Mouse (Mus musculus): Measurements from ENCODE around the gene Pkib. TPM values are rescaled to one million over a fixed set of nuclear protein-coding genes. Genes with fewer than 3 reads are reported as not detected.

Pkib gene
- not detected for total RNA-seq (2022)

DNA sequence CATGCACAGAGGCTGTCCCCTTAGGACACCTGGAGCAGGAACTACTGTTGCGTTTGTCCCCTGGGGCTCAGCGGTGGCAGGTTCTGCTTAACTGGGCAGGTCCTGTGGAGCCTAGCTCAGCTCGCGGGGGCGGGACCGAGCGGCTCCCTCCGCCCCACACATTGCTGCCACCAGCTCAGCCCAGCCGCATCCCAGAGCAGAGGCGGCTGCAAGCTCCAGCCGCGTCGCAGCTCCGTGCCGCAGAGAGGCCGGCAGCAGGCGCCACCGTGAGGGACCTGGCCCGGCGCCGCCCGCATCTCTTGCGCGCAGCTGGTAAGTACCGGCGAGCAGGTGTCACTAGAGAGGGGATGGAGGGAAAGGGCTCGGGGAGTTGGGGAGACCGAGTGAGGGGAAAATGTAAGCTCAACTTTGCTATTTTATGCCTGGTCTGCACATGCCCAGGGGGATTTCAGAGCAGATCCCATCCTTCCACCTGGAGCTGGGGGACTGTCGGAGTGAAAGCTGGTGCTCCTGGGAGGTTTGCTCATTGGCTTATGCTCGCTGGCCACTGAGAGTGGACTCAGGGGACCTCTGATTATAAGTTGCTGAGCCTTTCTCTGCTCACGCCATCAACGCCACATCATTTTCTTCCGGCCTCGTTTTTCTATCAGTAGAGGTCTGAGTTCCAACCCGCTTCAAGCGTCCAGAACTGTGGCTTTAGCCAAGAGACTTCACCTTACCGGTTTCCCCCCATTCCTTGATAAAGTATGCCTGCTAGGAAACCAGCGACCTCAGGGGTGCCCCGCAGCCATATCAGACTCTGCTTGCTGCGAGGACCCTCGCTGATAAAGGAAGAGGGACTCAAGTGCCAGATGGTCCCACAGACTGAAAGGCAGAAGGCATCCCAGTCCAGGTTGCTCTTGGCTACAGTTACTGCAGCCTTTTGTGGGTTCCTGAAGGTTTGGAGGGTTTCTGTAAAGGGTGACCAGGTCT, at the start of gene Pkib:
Gene Pkib, plus strand, starts transcription at position 86 of the 972 bp plus-strand sequence.
- peak in 1 of 2 experiments; percentile 3 for DNase-seq (ENCODE audit: low spot score in 2 of 2)

DNA sequence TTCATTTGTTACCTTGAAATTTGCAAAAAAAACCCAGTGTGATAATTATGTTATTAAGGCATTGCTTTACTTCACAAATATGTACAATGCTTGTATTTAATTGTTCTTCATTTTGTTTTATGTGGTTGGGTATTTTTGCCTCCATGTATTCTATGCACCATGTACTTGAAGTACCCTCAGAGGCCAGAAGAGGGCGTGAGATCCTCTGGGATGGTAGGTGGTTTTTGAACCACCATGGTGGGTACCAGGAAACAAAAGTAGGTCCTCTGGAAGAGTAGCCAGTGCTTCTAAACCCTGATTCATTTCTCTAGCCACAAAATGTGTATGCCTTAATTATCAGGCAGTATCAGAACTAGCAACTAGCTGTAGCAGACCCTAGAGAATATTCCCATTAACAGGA, 47.9 kb upstream of the Pkib start:
- DNase-seq (ENCODE audit: low spot score in 2 of 2) = no peak

DNA sequence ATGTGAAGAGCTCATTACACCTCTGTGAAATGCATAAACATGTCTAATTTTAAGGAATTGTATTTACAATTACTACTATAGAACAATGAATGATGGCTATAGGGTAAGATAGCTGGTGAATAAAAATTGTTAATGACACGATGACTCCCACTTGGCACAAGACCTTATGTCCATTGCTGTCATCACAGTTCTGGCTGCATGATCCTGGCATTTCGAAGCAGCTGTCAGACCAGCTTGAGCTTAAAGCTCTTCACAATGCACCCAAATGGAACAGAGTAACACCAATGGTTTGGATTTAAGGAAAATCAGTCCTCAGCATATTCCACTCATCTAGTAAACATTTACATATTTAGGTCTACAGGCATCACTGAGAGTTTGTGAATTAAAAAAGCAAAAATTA, 37.5 kb upstream of the Pkib start:
- no peak for DNase-seq (ENCODE audit: low spot score in 2 of 2)

DNA sequence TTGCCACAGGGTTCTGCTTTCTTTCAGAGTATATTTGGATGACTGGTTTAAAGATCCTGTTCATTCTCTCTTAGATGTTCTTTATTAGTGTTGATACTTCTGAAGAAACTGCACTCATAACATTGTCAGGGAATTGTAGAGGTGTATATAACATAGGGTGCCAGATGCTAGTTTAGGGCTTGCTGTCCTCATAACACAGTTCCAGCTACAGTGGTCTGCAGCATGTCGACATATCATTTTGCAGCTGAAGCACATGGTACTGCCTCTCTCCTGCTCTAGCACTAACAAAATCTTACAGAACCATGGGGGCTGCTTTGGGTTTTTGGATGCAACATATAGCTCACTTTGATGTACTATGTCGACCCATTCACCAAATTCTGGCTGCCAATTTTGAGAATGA, 34.6 kb upstream of the Pkib start:
- DNase-seq (ENCODE audit: low spot score in 2 of 2) = no peak

DNA sequence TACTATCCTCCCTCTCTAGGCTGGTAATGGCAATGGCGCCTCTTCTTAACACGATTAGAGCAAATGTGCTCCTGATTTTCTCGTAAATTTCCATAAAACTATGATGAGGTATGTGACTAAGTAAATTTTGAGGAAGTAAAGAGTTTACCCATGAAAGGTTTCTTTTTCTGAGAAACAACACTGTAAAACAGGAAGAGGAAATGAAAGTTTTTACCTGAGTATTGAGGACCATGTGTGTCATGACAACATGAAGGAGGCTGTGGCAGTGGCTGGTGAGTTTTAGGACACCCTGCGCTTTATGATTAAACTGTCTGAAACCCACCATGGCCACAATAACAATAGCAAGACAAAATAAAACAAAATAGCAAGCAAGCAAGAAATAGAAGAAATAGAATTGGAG, 28.8 kb upstream of the Pkib start:
- no peak for DNase-seq (ENCODE audit: low spot score in 2 of 2)

DNA sequence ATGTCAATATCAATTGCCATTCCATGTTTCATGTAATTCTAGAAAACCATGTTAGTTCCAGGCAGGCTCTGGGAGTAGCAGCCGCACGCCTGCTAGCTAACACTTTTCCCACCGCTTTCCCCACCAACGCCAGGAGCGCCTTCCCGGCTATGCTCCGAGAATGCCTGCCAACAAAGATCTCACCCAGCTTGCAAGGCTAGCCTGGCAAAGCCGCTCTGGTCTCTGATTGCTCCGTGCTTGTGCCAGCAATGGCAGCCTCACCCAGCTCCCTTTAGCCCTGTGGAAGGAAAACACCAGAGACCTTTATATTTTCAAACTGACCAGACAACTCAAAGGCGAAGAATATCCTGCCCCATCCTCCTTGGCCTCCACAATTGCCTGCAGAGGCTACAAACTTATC, 8.5 kb upstream of the Pkib start:
- no peak for DNase-seq (ENCODE audit: low spot score in 2 of 2)

DNA sequence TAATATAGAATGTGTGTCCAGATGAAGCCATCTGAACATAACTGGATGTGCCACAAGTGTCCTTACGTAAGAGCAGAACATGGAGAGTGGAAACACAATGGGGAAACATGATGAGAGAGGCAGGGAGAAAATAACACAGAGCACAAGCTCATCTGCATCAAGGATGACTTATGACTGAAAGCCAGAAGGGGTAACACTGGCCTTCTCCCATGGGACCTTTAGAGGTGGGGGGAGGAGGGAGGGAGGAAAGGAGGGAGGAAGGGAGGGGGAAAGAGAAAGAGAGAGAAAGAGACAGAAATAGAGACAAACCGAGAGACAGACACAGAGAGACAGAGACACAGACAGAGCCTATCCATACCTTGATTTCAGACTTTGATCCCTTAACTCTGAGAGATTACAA, 4.0 kb upstream of the Pkib start:
- DNase-seq (ENCODE audit: low spot score in 2 of 2) = no peak

DNA sequence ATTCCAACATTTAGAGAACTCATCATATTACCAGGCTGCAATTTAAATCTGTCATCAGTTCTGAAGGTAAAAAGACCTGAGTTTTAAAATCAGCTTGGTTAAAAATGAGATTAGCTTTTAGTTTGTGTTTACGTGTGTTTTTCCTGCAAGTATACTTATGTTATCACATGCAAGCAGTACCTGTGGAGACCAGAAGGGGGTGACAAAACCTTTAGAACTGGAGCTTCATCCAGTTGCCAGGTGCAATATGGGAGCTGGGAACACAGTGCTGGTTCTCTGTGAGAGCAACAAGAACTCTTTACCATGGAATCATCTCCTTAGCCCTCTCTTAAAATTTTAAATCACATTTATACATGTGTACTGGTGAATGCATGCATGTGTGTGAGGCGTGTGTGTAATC, 1.2 kb upstream of the Pkib start:
- DNase-seq (ENCODE audit: low spot score in 2 of 2) = no peak

DNA sequence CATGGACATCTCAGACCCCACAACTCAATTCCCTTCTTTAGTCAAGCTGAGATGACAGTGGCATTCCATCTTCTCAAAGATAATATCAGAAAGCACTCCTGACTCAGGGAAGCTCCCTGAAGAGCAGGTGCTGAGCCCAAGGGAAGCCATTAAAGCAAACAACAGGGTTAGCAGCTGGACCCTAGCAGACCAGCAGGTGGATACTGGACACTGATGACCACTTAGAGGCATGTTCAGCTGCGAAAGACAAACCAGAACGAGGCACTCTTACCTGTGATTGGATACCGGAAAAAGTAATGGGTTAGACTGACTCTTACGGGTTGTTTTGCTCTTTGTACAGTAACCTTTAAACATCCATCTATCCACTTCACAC, 1.1 kb downstream of the Pkib start:
- no peak for DNase-seq (ENCODE audit: low spot score in 2 of 2)

DNA sequence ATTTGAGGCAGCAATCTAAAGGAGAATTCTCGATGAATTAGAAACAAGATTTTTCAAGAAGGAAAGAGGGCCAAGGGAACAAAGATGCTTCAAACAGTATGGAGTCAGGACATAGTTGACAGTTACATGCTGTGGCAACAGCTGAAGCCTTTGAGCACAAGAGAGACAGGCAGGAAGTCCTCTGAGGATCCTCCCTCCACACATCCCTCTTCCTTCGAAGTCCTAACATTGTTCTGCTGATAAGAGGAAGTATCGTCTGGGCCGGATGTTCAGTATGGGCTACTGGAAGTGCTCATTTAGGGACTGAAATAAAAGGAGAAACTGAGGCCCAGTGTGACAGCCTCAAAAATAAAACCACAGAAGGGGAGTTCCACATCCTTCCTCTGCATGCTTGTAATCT, 5.2 kb downstream of the Pkib start:
- DNase-seq (ENCODE audit: low spot score in 2 of 2) = no peak

DNA sequence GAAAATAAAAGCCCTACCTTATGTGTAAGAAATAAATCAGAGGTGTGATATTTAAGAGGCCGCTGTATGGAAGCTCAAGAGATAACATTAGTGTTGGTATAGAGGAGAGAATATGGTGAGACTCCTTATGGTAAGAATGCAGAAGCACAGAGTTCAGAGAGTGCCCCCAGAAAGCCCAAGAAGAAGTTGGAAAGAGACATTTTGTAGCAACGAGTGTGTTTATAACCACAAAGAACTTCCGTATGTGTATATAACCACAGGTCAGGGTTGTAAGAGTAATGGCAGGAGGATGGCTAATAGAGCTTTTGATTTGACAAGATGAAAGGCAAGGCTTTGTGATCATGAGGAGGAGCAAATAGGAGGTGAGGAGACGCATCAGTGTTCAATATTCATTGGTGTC, 6.5 kb downstream of the Pkib start:
- DNase-seq (ENCODE audit: low spot score in 2 of 2) = no peak

DNA sequence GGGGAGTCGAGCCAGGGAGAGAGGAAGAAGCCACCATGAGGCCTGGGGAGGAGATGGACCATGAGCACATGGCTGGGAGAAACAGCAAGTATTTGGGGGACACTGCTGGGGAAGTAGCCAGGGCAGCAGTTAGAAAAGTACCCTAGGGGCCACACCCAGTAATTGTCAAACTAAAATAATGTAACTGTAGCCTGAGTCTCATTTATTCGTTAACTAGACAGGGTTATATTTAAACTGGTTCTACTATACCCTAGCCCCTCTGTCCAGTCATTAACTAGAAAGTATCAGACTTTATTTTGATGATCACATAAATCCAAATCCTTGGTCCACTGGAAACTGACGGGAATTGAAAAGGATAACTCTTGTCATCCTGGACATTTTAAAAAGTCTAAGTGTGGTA, 7.8 kb downstream of the Pkib start:
- DNase-seq (ENCODE audit: low spot score in 2 of 2) = no peak

DNA sequence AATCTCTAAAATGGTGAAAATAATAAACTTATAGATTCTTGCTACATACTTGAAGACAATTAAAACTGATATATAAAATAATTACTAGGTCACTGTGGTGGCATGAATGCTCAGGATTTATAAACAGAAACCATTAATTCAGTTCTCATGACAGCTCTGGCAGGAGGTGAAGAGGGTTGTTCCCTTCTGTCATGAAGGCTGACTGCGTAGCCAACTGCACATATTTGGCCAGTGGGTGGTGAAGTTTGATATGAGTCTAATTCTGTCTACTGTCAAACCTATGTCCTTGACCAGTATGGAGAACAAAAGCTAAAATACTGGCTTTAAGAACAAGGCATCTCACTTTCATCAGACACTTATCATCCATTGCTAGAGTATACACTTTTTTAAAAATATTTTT, 21.5 kb downstream of the Pkib start:
- no peak for DNase-seq (ENCODE audit: low spot score in 2 of 2)

DNA sequence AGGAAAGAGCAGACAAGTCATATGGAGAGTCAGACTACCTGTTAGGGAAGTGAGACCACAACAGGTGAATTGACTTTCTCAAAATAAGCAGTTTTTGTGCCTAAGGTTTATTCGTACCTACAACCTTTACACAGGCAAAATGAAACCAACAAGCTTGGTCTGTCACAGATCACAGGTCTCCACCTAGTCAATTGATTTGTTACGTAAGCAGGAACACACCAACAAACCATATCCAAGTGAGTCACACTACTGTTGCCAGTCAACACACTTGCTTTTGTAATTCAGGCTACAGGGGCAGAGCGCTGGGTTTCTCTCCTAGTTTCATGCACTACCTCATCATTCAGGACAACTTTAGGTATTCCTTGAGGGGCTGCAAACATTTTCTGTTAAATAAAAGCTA, 28.7 kb downstream of the Pkib start:
- no peak for DNase-seq (ENCODE audit: low spot score in 2 of 2)

DNA sequence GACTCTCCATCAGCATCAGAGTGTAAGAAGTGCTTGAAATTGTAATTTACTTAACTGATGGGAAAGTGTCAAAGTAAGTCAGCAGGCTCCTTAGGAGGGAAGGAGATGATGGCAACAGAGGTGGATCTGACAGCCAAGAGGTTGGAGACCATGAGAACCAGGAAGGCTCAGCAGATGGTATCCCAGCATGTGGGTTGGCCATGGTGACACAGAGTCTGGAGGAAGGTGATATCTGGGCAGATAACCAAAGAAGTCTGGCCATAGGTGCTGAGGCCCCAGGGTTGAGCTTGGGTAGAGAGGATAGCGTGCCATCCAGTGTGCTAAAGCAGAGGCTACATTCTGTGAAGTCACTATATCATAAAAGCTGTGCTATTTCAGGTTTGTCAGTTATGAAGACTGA, 32.0 kb downstream of the Pkib start:
- DNase-seq (ENCODE audit: low spot score in 2 of 2) = no peak

DNA sequence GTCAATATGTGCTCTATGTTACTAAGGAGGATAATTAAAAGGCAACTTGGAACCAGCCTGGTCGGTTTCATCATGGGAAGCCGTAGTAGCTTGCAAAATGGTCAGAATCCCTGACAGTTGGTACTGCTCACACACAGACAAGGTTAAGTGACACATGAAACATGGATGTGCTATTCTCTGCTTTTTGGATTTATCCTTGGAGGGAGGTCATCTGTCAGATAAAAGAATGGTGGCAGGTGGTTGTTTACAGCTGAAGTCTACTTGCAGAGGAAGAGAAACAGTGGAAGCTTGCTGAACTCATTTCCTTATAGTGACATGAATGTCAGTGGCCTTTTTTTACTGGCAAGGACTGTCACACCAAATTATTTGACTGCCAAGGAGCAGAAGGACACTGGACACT, 32.5 kb downstream of the Pkib start:
- DNase-seq (ENCODE audit: low spot score in 2 of 2) = no peak

DNA sequence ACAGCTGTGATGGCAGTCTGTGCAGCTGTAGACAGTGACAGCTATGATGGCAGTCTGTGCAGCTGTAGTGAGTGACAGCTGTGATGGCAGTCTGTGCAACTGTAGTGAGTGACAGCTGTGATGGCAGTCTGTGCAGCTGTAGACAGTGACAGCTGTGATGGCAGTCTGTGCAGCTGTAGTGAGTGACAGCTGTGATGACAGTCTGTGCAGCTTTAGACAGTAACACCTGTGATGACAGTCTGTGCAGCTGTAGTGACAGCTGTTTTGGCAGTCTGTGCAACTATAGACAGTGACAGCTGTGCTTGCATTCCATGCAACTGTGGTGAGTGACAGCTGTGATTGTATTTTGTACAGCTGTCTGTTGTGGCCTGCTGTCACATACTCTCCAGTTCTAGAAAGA, 44.0 kb downstream of the Pkib start:
- no peak for DNase-seq (ENCODE audit: low spot score in 2 of 2)

DNA sequence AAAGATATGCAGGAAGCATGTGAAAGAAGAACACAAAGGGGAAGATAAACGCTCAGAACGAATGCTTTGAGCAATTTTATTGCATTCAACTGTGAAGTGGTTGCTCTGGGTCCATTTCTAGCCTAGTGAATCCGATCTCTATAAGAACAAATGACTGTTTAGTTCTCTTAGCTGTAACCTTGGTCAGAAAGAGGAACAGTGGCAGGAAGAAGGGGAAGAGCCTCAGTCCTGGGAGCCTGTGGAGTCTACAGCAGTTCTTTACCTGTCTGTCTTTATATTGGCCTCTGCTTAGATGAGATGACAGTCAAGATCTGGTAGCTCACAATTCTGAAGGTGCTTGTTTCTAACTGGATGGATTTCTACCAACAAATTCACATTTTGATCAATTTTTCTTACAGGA, 56.2 kb downstream of the Pkib start:
- DNase-seq (ENCODE audit: low spot score in 2 of 2) = no peak

DNA sequence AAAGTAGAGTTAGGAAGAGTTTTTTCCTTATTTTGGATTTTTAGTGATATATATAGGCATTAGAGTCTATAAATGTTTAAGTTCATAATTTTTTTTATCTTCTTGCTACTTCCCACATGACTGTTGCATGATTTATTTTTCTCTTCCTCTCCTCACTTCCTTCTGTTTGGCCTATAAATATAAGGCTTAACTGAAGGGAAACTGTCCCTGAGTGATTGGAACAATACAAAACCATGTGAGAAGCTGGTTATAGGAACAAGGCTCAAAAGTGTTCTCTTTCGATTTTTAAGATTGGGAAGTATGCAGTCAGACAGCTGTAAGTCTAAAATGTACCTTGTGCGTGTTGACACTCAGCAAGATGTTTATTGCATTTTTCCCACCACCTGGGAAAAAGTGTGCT, 58.4 kb downstream of the Pkib start:
- DNase-seq (ENCODE audit: low spot score in 2 of 2) = no peak

DNA sequence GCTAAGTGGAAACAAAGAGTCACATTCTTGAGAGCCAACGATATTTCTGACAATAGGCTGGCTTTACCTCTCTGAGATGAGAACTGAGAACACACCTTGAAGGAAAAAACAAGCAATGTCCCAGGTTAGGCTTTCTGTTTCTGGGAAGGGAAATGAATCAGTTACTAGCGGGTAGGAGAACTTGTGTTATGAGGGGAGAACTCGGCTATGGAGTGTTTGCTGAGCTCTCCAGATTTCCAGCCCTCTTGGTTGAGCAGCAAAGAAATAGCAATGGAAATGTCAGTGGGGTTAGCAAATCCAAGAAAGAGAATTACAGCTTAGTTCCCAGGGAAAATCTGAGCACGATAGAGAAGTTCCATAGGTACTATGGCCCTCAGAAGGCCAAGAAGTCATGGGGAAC, 70.5 kb downstream of the Pkib start:
- DNase-seq (ENCODE audit: low spot score in 2 of 2) = no peak

DNA sequence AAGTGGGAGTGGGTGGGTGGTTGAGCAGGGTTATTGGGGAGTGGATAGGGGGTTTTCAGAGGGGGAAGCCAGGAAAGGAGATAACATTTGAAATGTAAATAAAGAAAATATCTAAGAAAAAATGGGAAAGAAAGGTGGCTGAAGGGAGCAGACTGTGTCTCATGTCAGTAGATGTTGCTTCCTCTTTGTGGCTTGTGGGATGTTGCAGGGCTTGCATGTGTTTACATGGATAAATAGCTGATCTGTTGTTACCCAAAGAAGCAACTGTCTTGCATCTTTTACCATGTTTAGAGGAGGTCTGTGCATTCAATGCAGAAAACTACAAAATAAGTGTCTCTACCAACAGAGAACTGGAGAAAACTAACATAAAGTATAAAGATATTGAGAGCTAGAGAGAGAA, 89.3 kb downstream of the Pkib start:
- DNase-seq (ENCODE audit: low spot score in 2 of 2) = no peak

DNA sequence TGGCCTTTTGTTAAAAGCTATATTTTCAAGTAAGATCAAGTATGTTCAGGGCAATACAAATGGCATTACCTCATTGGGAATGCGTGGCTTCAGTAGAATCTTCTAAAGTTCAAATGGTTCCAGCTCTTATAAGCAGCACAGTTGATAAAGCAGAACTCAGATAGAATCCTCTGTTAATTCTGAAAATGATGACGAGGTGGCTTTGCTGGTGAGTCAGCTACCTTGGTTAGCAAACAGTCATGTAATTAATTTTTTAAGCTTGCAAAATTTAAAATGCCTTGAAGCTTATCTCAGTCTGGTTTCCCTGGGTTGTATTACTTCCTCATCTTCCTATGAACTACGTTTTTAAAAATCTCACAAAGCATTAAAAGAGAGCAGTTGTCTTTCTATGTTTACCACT, 90.6 kb downstream of the Pkib start:
- DNase-seq (ENCODE audit: low spot score in 2 of 2) = no peak

DNA sequence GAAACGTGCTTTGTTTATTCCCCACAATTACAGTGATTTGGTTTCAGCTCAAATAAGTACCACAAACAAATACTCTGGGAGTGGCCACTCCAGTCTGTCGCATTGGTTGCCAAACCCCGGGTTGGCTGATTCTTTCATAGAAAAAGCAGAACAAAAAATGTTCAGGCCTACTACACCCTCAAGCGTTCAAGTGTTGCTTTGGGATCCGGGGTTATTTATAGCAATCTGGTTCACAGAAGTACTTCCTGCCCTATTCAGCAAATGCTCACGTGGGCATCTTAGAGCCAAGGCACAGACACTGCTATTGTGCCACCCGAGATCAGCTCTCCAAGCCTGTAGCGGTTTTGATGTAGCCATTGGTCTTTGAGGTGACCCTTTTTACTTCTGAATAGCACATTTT, 95.9 kb downstream of the Pkib start:
- DNase-seq (ENCODE audit: low spot score in 2 of 2) = no peak

DNA sequence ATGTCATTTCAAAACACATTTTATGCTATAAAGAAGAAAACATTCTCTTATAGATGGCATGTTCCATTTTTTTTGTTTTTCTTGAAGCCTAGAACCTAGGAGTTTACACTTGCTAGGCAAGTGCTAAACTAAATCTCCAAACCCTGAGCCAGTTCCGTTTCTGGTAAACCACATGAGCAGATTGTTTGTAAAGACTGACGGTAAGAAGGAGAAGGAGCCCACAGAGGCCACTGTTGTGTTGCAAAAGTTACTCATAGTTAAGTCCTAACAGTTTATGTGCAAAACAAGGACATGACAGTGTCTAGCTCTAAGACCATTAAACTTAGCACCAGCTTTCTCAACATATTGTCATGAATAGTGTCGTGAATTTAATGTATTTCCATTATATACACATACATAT, 99.9 kb downstream of the Pkib start:
- no peak for DNase-seq (ENCODE audit: low spot score in 2 of 2)
